Mouse (Mus musculus) lung, embryonic 14.5 days (tissue): ENCODE measurements around the gene Ccl7. TPM values are rescaled to one million over a fixed set of nuclear protein-coding genes. Genes with fewer than 3 reads are reported as not detected.

Experiments used
- ATAC-seq: fragments of 200-750 bp; cut with Nextera tagmentation; 2 replicates; pipeline ENCODE4 v1.8.0; 2017; ENCODE audit warnings: mild to moderate bottlenecking, moderate TSS enrichment, moderate library complexity; ENCODE audit not compliant: insufficient read depth
- DNase-seq: peaks from one replicate; pipeline ENCODE4 v3.0.0-alpha.2; 2015
- H3K27ac ChIP-seq: fragments of 300-500 bp; sonication (generic); 2 replicates; pipeline ENCODE4 v1.5.1; 2014; ENCODE audit warnings: low read depth, mild to moderate bottlenecking, moderate library complexity
- H3K27me3 ChIP-seq: fragments of 300-500 bp; sonication (generic); 2 replicates; pipeline ENCODE4 v1.6.1; 2014; ENCODE audit warnings: low read length, control low read depth; ENCODE audit not compliant: insufficient read depth
- H3K36me3 ChIP-seq: fragments of 300-500 bp; sonication (generic); 2 replicates; pipeline ENCODE4 v1.6.1; 2014; ENCODE audit warnings: control low read depth; ENCODE audit not compliant: insufficient read depth
- H3K4me1 ChIP-seq: fragments of 300-500 bp; sonication (generic); 2 replicates; pipeline ENCODE4 v1.6.1; 2014; ENCODE audit warnings: antibody characterized with exemption, control low read depth; ENCODE audit not compliant: insufficient read depth
- H3K4me2 ChIP-seq: fragments of 300-500 bp; sonication (generic); 2 replicates; pipeline ENCODE4 v1.6.1; 2014; ENCODE audit warnings: mild to moderate bottlenecking
- H3K4me3 ChIP-seq: fragments of 300-500 bp; sonication (generic); 2 replicates; pipeline ENCODE4 v1.5.1; 2014; ENCODE audit warnings: low read depth, low read length
- H3K9ac ChIP-seq: fragments of 300-500 bp; sonication (generic); 2 replicates; pipeline ENCODE4 v1.6.1; 2014
- H3K9me3 ChIP-seq: fragments of 300-500 bp; sonication (generic); 2 replicates; pipeline ENCODE4 v1.6.1; 2016; ENCODE audit warnings: low read depth, low read length, control low read depth
- CTCF ChIP-seq: IDR thresholded peaks from 2 replicates; pipeline ENCODE4 v1.5.1; 2016; ENCODE audit warnings: antibody characterized with exemption, low read depth
- WGBS: fragments of 180-500 bp; shearing (Covaris S2); extraction: QIAGEN DNeasy Blood & Tissue Kit; methylation state at CpG from one replicate; pipeline ENCODE4 v1.1.7; 2014; 5-methylcytosine and 5-hydroxymethylcytosine counted together
- polyA plus RNA-seq: library from polyadenylated mRNA; unstranded; fragments of >200 nt; fragmentation: Nextera tagmentation; extraction: Ambion mirVana; gene quantifications from 2 replicates; pipeline ENCODE4 v1.2.1, GENCODE M21; 2014

The Ccl7 gene
- polyA plus RNA-seq, 1 experiment from 2014 or later, result 13.4 TPM

DNA sequence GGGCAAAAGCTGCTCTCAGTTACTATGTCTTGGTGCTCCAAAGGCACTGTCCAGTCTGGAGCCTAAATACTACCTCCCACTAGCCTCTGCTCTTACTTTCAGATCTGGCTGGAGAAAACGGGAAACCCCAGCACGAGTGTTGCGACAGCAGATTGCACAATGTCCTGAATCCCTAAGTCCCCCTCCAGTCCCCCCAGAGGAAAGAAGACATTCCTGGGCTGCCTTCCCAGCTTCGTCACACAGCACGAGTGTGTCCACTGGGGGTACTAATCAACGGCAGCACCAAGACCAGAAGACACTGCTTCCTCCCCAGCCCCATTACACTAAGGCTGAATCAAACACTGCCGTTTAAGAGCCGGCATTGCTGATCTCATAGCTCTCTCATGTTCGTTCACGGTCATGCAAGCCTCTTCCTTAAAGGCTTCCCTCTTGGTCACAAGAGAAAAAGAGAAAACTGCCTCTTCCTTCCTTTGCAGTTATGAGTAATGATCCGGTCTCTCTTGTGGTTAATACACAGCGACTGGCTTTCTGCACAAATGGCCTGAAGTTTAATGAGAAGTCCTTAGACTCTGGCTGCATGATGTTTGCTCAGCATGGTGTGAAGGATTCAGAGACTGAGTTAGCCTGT is 38.6 kb upstream of the Ccl7 start:
- Histone ChIP-seq H3K27me3 (no peaks in the 10 kb centered on the region), H3K36me3 (no peaks in the 10 kb centered on the region), H3K9ac (no peak overlapping the region), H3K9me3 (no peaks in the 10 kb centered on the region), H3K27ac (peak overlapping the region; percentile 51; the same call in 1 of the 2 replicates), H3K4me1 (no peaks in the 10 kb centered on the region), H3K4me2 (peak overlapping the region; percentile 31; the same call in 1 of the 2 replicates), H3K4me3 (no peak overlapping the region)
- peak; percentile 24; the same call in 1 of the 2 replicates for TF ChIP-seq CTCF
- 27% methylated on average over 12 of the region's 12 CpGs for WGBS
- DNase-seq (peak; percentile 90), ATAC-seq (peak; percentile 88)

- no peaks in the 10 kb centered on the region for H3K27me3 ChIP-seq
- DNase-seq (no peak), ATAC-seq (no peak)
- H3K9me3 ChIP-seq, result no peaks in the 10 kb centered on the region
- H3K27ac ChIP-seq, result no peak overlapping the region
- H3K4me2 ChIP-seq, result no peak overlapping the region
- no peak for TF ChIP-seq CTCF
- H3K9ac ChIP-seq, result no peak overlapping the region
- no peaks in the 10 kb centered on the region for H3K36me3 ChIP-seq
- no peaks in the 10 kb centered on the region for H3K4me1 ChIP-seq
- 85% methylated on average over 3 of the region's 3 CpGs for WGBS
- no peak overlapping the region for H3K4me3 ChIP-seq
These were observed 35.4 kb upstream of the Ccl7 start for GRCm38 (mm10) chr11:82010115-82010514.

DNA sequence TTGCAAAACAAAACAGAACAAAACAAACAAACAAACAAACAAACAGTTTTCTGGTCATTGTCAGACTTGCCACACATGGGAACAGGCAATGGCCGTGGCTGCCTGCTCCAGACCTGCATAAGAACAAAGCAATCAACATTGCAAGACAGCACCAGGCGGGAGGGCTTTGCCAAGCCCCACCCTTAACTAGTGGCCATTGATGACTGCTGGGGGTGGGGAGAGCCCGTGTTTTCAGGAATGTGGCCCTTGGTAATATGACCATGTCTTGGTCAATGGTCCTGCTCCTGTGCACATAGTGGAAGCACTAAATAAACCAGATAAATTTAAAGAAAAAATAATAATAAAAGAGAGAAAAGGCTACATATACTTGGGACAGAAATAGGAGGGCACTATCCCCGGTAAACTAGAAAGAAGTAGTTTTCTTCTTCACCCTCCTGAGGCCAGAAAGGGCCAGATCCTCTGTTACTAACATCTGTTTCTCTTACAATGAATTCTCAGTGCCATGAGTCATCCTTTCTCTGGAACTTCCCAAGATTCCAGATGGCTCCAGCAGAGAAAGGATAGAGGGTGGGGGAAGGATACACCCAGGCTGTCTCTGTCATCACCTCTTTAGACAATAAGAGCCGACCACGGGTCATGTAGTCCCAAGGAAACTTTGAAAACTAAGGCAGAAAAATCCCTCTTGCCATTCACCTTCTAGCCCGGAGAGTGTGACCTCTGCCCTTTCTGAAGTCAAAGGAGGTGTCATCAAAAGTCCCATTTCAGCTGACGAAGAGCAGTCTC is 33.9 kb upstream of the Ccl7 start:
- no peaks in the 10 kb centered on the region for H3K9me3 ChIP-seq
- H3K27me3 ChIP-seq, result no peaks in the 10 kb centered on the region
- no peak overlapping the region for H3K4me3 ChIP-seq
- 49% methylated on average over 8 of the region's 8 CpGs for WGBS
- H3K36me3 ChIP-seq, result no peaks in the 10 kb centered on the region
- H3K27ac ChIP-seq, result no peak overlapping the region
- ATAC-seq, result no peak
- H3K9ac ChIP-seq, result no peak overlapping the region
- DNase-seq, result peak; percentile 35
- H3K4me1 ChIP-seq, result no peaks in the 10 kb centered on the region
- H3K4me2 ChIP-seq, result no peak overlapping the region
- TF ChIP-seq CTCF, result no peak

DNA sequence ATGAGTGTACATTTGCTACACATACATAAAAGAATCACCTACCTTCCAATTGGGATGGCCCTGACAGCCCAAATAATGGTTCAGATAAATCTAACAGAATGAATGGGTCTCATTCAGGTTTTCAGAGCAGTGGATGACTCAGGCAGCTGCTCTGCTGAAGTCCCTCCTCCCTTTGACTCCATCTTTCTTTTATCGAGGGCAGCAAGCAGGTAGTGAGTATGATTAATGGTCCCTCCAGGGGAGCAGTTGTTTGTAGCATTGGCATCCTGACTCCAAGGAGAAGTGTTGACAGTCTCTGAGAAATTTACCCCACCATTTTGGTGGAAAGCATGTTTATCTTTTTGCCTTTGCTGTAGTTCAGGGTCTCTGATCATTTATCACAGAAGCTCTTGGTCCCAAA is 31.8 kb upstream of the Ccl7 start:
- Histone ChIP-seq H3K4me3 (no peak overlapping the region), H3K27me3 (no peaks in the 10 kb centered on the region), H3K27ac (no peak overlapping the region), H3K9me3 (no peaks in the 10 kb centered on the region), H3K4me2 (no peak overlapping the region), H3K9ac (no peak overlapping the region), H3K4me1 (no peaks in the 10 kb centered on the region), H3K36me3 (no peaks in the 10 kb centered on the region)
- DNase-seq (no peak), ATAC-seq (no peak)
- WGBS, result 11% methylated on average over 1 of the region's 1 CpGs
- no peak for TF ChIP-seq CTCF

DNA sequence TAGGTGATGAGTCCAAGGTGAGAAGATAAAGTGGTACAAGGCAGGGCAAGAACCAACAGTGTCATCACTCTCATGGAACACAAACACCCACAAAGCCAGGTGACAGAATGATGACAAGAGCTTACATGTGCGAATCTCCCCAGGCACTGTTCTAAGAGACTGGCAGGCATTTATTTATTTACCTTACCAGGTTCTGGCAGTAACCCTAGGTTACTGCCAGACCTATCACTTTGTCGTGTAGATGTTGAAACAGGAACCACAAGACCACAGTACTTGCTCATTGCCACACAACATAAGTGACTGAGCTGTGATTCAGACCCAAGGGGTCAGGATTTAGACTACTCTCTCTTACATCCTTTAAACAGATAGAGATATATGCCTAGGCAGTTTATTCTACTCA is 30.4 kb upstream of the Ccl7 start:
- Histone ChIP-seq H3K9ac (no peak overlapping the region), H3K27me3 (no peaks in the 10 kb centered on the region), H3K4me3 (no peak overlapping the region), H3K4me2 (no peak overlapping the region), H3K36me3 (no peaks in the 10 kb centered on the region), H3K9me3 (no peaks in the 10 kb centered on the region), H3K4me1 (no peaks in the 10 kb centered on the region), H3K27ac (no peak overlapping the region)
- WGBS, result 34% methylated on average over 2 of the region's 2 CpGs
- no peak for TF ChIP-seq CTCF
- DNase-seq (no peak), ATAC-seq (no peak)

DNA sequence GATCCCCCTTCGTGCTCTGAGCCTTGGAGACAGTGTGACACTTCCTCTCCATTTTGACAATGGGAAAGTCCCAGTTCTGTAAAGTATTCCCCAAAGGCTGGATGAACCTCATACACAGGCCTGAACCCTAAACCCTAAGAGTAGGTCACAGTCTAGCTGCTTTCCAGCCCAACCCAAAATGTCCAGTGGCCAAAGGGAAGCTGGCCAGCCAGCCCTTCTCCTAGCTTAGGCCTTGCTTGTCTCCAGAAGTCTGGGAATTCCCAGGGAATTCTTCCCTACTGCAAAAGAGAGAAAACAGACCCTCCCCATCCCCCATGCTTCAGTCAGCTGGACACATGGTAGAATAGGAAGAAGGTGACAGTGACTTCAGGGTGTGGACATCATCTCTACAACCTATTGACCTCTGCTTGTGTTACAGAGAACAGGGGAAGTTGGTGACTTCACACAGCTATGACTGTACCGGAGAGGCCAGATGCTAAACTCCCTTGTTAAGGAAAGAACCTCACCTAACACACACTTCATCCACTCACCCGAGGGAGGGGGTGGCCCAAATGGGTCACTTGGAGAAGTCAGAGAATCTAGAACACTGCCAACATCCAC is 29.2 kb upstream of the Ccl7 start:
- no peak for ATAC-seq
- Histone ChIP-seq H3K27me3 (no peaks in the 10 kb centered on the region), H3K9ac (no peak overlapping the region), H3K4me2 (no peak overlapping the region), H3K27ac (no peak overlapping the region), H3K4me1 (no peaks in the 10 kb centered on the region), H3K9me3 (no peaks in the 10 kb centered on the region), H3K4me3 (no peak overlapping the region), H3K36me3 (no peaks in the 10 kb centered on the region)
- DNase-seq, result no peak
- WGBS, result 73% methylated on average over 3 of the region's 3 CpGs
- TF ChIP-seq CTCF, result no peak

DNA sequence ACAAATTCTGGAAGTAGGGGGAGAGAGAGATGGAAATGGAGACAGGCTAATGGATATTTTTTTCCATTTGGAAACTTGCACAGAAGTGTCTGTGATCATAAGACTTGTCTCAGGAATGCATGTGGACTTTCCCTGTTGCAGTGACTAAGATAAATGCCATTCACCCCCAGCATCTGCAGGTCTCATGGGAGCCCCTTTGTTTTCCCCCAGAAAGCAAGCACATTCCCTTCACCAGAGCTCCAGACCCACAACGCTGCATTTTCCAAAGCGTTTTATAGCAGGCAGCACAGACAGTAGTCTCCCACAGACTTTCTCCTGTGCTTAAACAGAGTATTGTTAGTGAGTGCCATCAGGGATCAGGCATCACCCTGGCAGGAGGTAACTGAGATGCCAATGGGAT is 26.1 kb upstream of the Ccl7 start:
- no peak overlapping the region for H3K27ac ChIP-seq
- no peaks in the 10 kb centered on the region for H3K27me3 ChIP-seq
- no peaks in the 10 kb centered on the region for H3K9me3 ChIP-seq
- H3K4me1 ChIP-seq, result no peaks in the 10 kb centered on the region
- 26% methylated on average over 2 of the region's 2 CpGs for WGBS
- TF ChIP-seq CTCF, result no peak
- DNase-seq (no peak), ATAC-seq (no peak)
- no peaks in the 10 kb centered on the region for H3K36me3 ChIP-seq
- no peak overlapping the region for H3K9ac ChIP-seq
- no peak overlapping the region for H3K4me3 ChIP-seq
- H3K4me2 ChIP-seq, result no peak overlapping the region
